Mouse (Mus musculus): ENCODE measurements around the gene Ube2g2. TPM values are rescaled to one million over a fixed set of nuclear protein-coding genes. Genes with fewer than 3 reads are reported as not detected.

Ube2g2 gene
- polyA plus RNA-seq, 1 experiment from 2014 or later: 78.1 TPM

DNA sequence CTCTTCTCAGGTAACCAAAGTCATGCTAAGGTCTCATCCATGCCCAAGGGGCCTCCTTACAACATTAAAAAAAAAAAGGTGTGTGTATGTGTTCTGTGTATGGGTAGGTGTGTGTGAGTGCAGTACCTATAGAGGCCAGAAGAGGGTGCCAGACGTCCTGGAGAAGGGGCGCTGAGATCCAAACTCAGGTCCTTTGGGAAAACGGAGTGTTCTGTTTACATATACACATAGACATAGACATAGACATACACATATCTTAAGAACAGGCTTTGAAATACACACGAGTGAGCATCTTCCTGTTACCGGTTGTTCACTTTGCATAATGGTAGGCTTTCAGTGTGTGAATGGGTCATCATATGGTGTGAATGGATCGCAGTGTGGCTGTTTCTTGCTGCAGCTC is 18.0 kb upstream of the Ube2g2 start:
- DNase-seq (ENCODE audit: low spot score) (no peak), ATAC-seq (replicated peaks; ENCODE audit: low FRiP score) (no peak)
- H3K4me2 ChIP-seq (ENCODE audit: low read depth, low read length, severe bottlenecking): no peak overlapping the region
- H3K9me3 ChIP-seq (ENCODE audit: control insufficient read depth, low read length): no peaks in the 10 kb centered on the region; the same call in 1 of the 2 replicates
- H3K36me3 ChIP-seq (ENCODE audit: control insufficient read depth, insufficient read depth, low read length): no peaks in the 10 kb centered on the region; the same call in 1 of the 2 replicates
- H3K4me3 ChIP-seq (ENCODE audit: low read depth, low read length): no peak overlapping the region
- 90% methylated on average over 6 of the region's 6 CpGs for WGBS
- H3K4me1 ChIP-seq (replicated peaks; ENCODE audit: control insufficient read depth, insufficient read depth, low read length): peaks cover 3% of the 10 kb centered on the region; the same call in 1 of the 2 replicates
- H3K27ac ChIP-seq (ENCODE audit: low read depth, low read length): no peak overlapping the region
- no peaks in the 10 kb centered on the region for H3K27me3 ChIP-seq (ENCODE audit: control insufficient read depth, insufficient read depth, low read length)
- H3K9ac ChIP-seq (ENCODE audit: low read length): no peak overlapping the region

DNA sequence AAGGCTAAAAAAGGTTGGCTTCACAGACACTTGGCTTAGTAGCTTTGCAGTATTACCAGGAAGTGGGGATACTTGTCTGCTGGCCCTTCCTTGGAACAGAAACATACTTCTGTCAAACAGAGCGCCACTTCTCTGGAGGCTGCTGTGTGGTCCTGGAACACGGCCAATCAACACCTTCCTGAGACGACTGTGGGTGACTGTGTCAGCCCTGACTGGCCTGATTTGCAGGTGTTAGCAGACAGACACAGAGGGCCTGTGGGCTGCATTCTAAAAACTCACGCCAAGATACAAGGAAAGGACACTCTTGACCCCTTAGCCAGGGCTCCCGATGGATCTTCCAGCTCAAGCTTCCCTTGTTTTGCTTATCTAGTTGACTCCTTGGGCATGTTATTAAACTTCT is 17.1 kb upstream of the Ube2g2 start:
- no peak overlapping the region for H3K4me2 ChIP-seq (ENCODE audit: low read depth, low read length, severe bottlenecking)
- no peak for DNase-seq (ENCODE audit: low spot score)
- no peaks in the 10 kb centered on the region; the same call in 1 of the 2 replicates for H3K9me3 ChIP-seq (ENCODE audit: control insufficient read depth, low read length)
- H3K27me3 ChIP-seq (ENCODE audit: control insufficient read depth, insufficient read depth, low read length): no peaks in the 10 kb centered on the region
- ATAC-seq (replicated peaks; ENCODE audit: low FRiP score): no peak
- 89% methylated on average over 5 of the region's 5 CpGs for WGBS
- no peaks in the 10 kb centered on the region; the same call in 1 of the 2 replicates for H3K36me3 ChIP-seq (ENCODE audit: control insufficient read depth, insufficient read depth, low read length)
- no peak overlapping the region for H3K27ac ChIP-seq (ENCODE audit: low read depth, low read length)
- no peak overlapping the region for H3K4me3 ChIP-seq (ENCODE audit: low read depth, low read length)
- no peak overlapping the region for H3K9ac ChIP-seq (ENCODE audit: low read length)
- H3K4me1 ChIP-seq (replicated peaks; ENCODE audit: control insufficient read depth, insufficient read depth, low read length): peaks cover 3% of the 10 kb centered on the region; the same call in 1 of the 2 replicates

GRCm38 (mm10) chr10:77605368-77605767 is 16.7 kb upstream of the Ube2g2 start:
- H3K4me1 ChIP-seq (replicated peaks; ENCODE audit: control insufficient read depth, insufficient read depth, low read length): peaks cover 3% of the 10 kb centered on the region; the same call in 1 of the 2 replicates
- H3K9ac ChIP-seq (ENCODE audit: low read length): peak overlapping the region; percentile 82
- no peaks in the 10 kb centered on the region; the same call in 1 of the 2 replicates for H3K36me3 ChIP-seq (ENCODE audit: control insufficient read depth, insufficient read depth, low read length)
- no peaks in the 10 kb centered on the region; the same call in 1 of the 2 replicates for H3K9me3 ChIP-seq (ENCODE audit: control insufficient read depth, low read length)
- ATAC-seq (replicated peaks; ENCODE audit: low FRiP score) (peak; percentile 32; the same call in 1 of the 2 replicates), DNase-seq (ENCODE audit: low spot score) (peak; percentile 55)
- peak overlapping the region; percentile 92 for H3K27ac ChIP-seq (ENCODE audit: low read depth, low read length)
- H3K4me2 ChIP-seq (ENCODE audit: low read depth, low read length, severe bottlenecking): peak overlapping the region; percentile 81; the same call in 1 of the 2 replicates
- WGBS: 54% methylated on average over 1 of the region's 1 CpGs
- H3K27me3 ChIP-seq (ENCODE audit: control insufficient read depth, insufficient read depth, low read length): no peaks in the 10 kb centered on the region
- H3K4me3 ChIP-seq (ENCODE audit: low read depth, low read length): peak overlapping the region; percentile 78

DNA sequence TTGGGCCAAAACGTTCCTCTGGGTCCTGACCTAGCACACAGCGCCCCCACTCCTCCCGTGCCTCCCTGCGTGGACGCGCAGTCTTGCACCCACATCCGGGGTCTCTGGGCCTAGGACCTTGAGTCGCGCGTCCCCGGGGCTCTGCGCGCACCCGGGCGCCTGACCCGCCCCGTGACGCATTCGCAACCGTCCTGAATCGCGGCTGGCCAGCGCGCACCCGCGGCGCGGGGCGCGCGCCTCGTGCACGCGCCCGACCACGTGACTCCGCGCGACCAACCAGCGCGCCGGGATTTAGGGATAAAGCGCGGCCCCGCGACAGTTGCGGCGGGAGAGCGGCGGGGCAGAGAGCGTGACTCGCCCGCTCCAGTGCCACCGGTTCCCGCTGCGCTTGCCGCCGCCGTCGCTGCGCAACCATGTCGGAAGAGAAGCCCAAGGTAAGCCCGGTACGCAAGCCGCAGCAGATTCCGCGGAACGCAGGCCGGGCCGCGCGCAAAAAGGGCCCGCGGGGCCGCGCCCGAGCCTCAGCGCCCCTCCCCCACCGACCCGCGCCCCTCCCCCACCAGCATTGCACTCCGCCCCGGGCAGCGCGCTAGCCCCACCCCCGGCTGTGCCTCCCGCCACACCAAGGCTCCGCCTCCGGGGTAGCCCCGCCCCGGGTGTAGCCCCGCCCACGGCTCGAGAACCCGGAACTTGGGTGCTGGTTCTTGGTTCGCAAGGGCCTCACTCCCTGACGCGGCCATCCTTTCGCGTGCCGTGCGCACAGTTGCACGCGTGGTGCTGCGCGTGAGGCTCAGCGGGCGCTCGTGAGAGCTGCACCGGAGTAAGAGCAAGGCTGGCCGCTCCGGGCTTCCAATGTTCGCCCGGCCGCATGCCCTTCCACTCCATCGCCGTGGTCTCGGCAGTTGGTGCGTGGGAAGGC is 15.9 kb upstream of the Ube2g2 start, which contains the start of the genes Sumo3 and Gm49325:
Gene Sumo3 (plus strand): TSS at position 190 of the 919 bp plus-strand sequence.
Gene Gm49325 (plus strand): TSS at position 290 of the 919 bp plus-strand sequence.
- WGBS: 2% methylated on average over 88 of the region's 119 CpGs
- ATAC-seq (replicated peaks; ENCODE audit: low FRiP score): peak; percentile 88
- H3K9me3 ChIP-seq (ENCODE audit: control insufficient read depth, low read length): no peaks in the 10 kb centered on the region; the same call in 1 of the 2 replicates
- peaks cover 3% of the 10 kb centered on the region; the same call in 1 of the 2 replicates for H3K4me1 ChIP-seq (replicated peaks; ENCODE audit: control insufficient read depth, insufficient read depth, low read length)
- H3K4me3 ChIP-seq (ENCODE audit: low read depth, low read length): peak within 1 kb of the TSS; percentile 78
- H3K27ac ChIP-seq (ENCODE audit: low read depth, low read length): peak within 1 kb of the TSS; percentile 92
- peak; percentile 98 for DNase-seq (ENCODE audit: low spot score)
- peak within 1 kb of the TSS; percentile 82 for H3K9ac ChIP-seq (ENCODE audit: low read length)
- peaks cover 4% of the 10 kb centered on the region; the same call in 1 of the 2 replicates for H3K36me3 ChIP-seq (ENCODE audit: control insufficient read depth, insufficient read depth, low read length)
- H3K27me3 ChIP-seq (ENCODE audit: control insufficient read depth, insufficient read depth, low read length): no peaks in the 10 kb centered on the region
- H3K4me2 ChIP-seq (ENCODE audit: low read depth, low read length, severe bottlenecking): peak within 1 kb of the TSS; percentile 81

GRCm38 (mm10) chr10:77606855-77607254 is 15.2 kb upstream of the Ube2g2 start:
- Histone ChIP-seq H3K27ac (ENCODE audit: low read depth, low read length) (no peak overlapping the region; the same call in 1 of the 2 replicates), H3K27me3 (ENCODE audit: control insufficient read depth, insufficient read depth, low read length) (no peaks in the 10 kb centered on the region), H3K36me3 (ENCODE audit: control insufficient read depth, insufficient read depth, low read length) (peaks cover 4% of the 10 kb centered on the region; the same call in 1 of the 2 replicates), H3K4me3 (ENCODE audit: low read depth, low read length) (peak overlapping the region; percentile 78), H3K9ac (ENCODE audit: low read length) (peak overlapping the region; percentile 82), H3K4me2 (ENCODE audit: low read depth, low read length, severe bottlenecking) (peak overlapping the region; percentile 81), H3K9me3 (ENCODE audit: control insufficient read depth, low read length) (no peaks in the 10 kb centered on the region; the same call in 1 of the 2 replicates), H3K4me1 (replicated peaks; ENCODE audit: control insufficient read depth, insufficient read depth, low read length) (peaks cover 3% of the 10 kb centered on the region; the same call in 1 of the 2 replicates)
- DNase-seq (ENCODE audit: low spot score) (no peak), ATAC-seq (replicated peaks; ENCODE audit: low FRiP score) (no peak)
- 44% methylated on average over 7 of the region's 7 CpGs for WGBS

DNA sequence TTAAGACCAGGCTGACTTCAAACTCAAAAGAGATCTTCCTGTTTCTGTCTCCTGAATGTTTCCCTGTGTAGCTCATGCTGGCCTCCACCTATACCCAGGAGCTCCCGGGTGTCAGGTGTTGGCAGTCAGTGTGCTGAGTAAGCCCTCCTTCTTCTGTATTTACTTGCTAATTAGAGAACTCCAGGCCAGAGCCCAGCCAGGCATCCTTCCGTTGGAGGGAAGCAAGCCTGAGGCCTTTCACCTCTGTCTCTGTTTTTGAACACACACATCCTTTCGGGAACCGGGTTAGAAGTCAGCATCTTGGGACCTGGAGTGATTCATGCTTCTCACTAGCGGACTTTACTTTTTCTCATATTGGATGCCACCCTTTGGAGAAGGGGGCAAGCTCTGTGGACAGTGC is 14.6 kb upstream of the Ube2g2 start:
- Histone ChIP-seq H3K36me3 (ENCODE audit: control insufficient read depth, insufficient read depth, low read length) (peaks cover 4% of the 10 kb centered on the region; the same call in 1 of the 2 replicates), H3K4me1 (replicated peaks; ENCODE audit: control insufficient read depth, insufficient read depth, low read length) (peaks cover 3% of the 10 kb centered on the region; the same call in 1 of the 2 replicates), H3K4me3 (ENCODE audit: low read depth, low read length) (peak overlapping the region; percentile 78; the same call in 1 of the 2 replicates), H3K9ac (ENCODE audit: low read length) (no peak overlapping the region; the same call in 1 of the 2 replicates), H3K9me3 (ENCODE audit: control insufficient read depth, low read length) (no peaks in the 10 kb centered on the region; the same call in 1 of the 2 replicates), H3K4me2 (ENCODE audit: low read depth, low read length, severe bottlenecking) (peak overlapping the region; percentile 81), H3K27ac (ENCODE audit: low read depth, low read length) (no peak overlapping the region), H3K27me3 (ENCODE audit: control insufficient read depth, insufficient read depth, low read length) (no peaks in the 10 kb centered on the region)
- ATAC-seq (replicated peaks; ENCODE audit: low FRiP score) (no peak), DNase-seq (ENCODE audit: low spot score) (no peak)
- 72% methylated on average over 5 of the region's 5 CpGs for WGBS

- ATAC-seq (replicated peaks; ENCODE audit: low FRiP score): no peak
These were observed 13.5 kb upstream of the Ube2g2 start for GRCm38 (mm10) chr10:77608589-77608988.

DNA sequence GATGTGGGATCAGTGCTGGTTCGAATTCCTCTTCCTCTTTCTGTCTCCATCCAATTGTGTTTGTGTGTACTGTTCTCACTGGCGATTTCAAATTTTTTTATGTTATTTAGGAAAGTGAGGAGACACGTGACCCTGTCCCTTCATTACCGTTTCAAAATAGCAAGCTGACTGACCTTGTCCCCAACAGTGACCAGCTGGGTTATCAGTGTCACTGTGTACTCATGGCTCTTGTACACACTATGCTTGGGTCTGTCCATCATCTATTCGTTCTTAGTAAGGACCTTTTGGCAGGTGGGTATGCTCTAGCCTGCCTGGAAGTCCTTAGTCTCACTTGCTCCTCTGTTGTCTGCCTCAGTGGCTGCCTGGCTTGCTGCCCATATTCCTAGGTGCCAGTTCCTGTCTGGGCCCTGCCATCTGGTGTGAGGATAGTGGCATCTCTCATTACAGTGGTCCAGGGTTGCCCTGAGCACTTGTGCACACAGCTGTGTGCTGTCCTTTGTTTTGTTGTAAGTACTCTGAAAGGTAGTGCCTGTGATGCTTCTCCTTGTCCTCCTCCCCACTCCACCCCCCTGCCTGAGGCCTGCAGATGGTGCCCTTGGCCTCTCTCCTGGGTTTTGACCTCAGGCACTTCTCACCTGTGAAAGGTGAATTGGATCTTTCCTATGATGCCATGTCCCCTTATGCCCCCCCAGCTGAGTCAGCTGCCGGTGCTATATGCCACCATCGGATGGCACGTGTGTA is 11.7 kb upstream of the Ube2g2 start:
- no peaks in the 10 kb centered on the region for H3K27me3 ChIP-seq (ENCODE audit: control insufficient read depth, insufficient read depth, low read length)
- DNase-seq (ENCODE audit: low spot score) (no peak), ATAC-seq (replicated peaks; ENCODE audit: low FRiP score) (no peak)
- H3K4me3 ChIP-seq (ENCODE audit: low read depth, low read length): no peak overlapping the region
- no peaks in the 10 kb centered on the region for H3K9me3 ChIP-seq (ENCODE audit: control insufficient read depth, low read length)
- H3K9ac ChIP-seq (ENCODE audit: low read length): no peak overlapping the region
- no peak overlapping the region for H3K27ac ChIP-seq (ENCODE audit: low read depth, low read length)
- peaks cover 6% of the 10 kb centered on the region; the same call in 1 of the 2 replicates for H3K36me3 ChIP-seq (ENCODE audit: control insufficient read depth, insufficient read depth, low read length)
- H3K4me1 ChIP-seq (replicated peaks; ENCODE audit: control insufficient read depth, insufficient read depth, low read length): peaks cover 3% of the 10 kb centered on the region; the same call in 1 of the 2 replicates
- no peak overlapping the region for H3K4me2 ChIP-seq (ENCODE audit: low read depth, low read length, severe bottlenecking)
- WGBS: 94% methylated on average over 8 of the region's 8 CpGs

More at GRCm38 (mm10) chr10:77608589-77608988, 13.5 kb upstream of the Ube2g2 start:
- no peak for DNase-seq (ENCODE audit: low spot score)
- no peaks in the 10 kb centered on the region; the same call in 1 of the 2 replicates for H3K9me3 ChIP-seq (ENCODE audit: control insufficient read depth, low read length)
- peaks cover 3% of the 10 kb centered on the region; the same call in 1 of the 2 replicates for H3K4me1 ChIP-seq (replicated peaks; ENCODE audit: control insufficient read depth, insufficient read depth, low read length)
- no peak overlapping the region for H3K4me3 ChIP-seq (ENCODE audit: low read depth, low read length)
- peaks cover 4% of the 10 kb centered on the region; the same call in 1 of the 2 replicates for H3K36me3 ChIP-seq (ENCODE audit: control insufficient read depth, insufficient read depth, low read length)
- no peak overlapping the region for H3K27ac ChIP-seq (ENCODE audit: low read depth, low read length)
- H3K9ac ChIP-seq (ENCODE audit: low read length): no peak overlapping the region
- no peaks in the 10 kb centered on the region for H3K27me3 ChIP-seq (ENCODE audit: control insufficient read depth, insufficient read depth, low read length)
- WGBS: 93% methylated on average over 8 of the region's 8 CpGs
- no peak overlapping the region for H3K4me2 ChIP-seq (ENCODE audit: low read depth, low read length, severe bottlenecking)
